Mouse (Mus musculus): ENCODE results near the gene Rapgef4. TPM values are rescaled to one million over a fixed set of nuclear protein-coding genes. Genes with fewer than 3 reads are reported as not detected.

Gene Rapgef4
- total RNA-seq, 2 experiments from 2014 or later = 207 to 220 TPM

GRCm38 (mm10) chr2:72098366-72098765, 117.3 kb downstream of the Rapgef4 start:
- intact Hi-C loops (cut with DNase I) = loop anchor here (5.0 kb wide), 1 partner anchor 49 kb away; no protein-coding TSS in a partner anchor
- no peak for DNase-seq (ENCODE audit: low spot score in 2 of 2)

- intact Hi-C loops (cut with DNase I) = no loop called here
- no peak for DNase-seq (ENCODE audit: low spot score in 2 of 2)
Observed at GRCm38 (mm10) chr2:72104604-72105003, 123.6 kb downstream of the Rapgef4 start.

- no peak for DNase-seq (ENCODE audit: low spot score in 2 of 2)
- intact Hi-C loops (cut with DNase I) = no loop called here
Observed at GRCm38 (mm10) chr2:72107525-72108180, 126.6 kb downstream of the Rapgef4 start.

- intact Hi-C loops (cut with DNase I) = no loop called here
- DNase-seq (ENCODE audit: low spot score in 2 of 2) = no peak
Observed at GRCm38 (mm10) chr2:72108448-72109312, 127.6 kb downstream of the Rapgef4 start.

- DNase-seq (ENCODE audit: low spot score in 2 of 2) = no peak
- intact Hi-C loops (cut with DNase I) = no loop called here
Observed at GRCm38 (mm10) chr2:72110404-72110803, 129.4 kb downstream of the Rapgef4 start.

GRCm38 (mm10) chr2:72113716-72114115, 132.7 kb downstream of the Rapgef4 start:
- no peak for DNase-seq (ENCODE audit: low spot score in 2 of 2)
- intact Hi-C loops (cut with DNase I) = no loop called here

GRCm38 (mm10) chr2:72114148-72114559, 133.1 kb downstream of the Rapgef4 start:
- no peak for DNase-seq (ENCODE audit: low spot score in 2 of 2)
- intact Hi-C loops (cut with DNase I) = no loop called here

- intact Hi-C loops (cut with DNase I) = no loop called here
- no peak for DNase-seq (ENCODE audit: low spot score in 2 of 2)
Observed at GRCm38 (mm10) chr2:72116103-72116502, 135.1 kb downstream of the Rapgef4 start.

GRCm38 (mm10) chr2:72116698-72117097, 135.7 kb downstream of the Rapgef4 start:
- intact Hi-C loops (cut with DNase I) = no loop called here
- no peak for DNase-seq (ENCODE audit: low spot score in 2 of 2)

GRCm38 (mm10) chr2:72117138-72118011, 136.3 kb downstream of the Rapgef4 start:
- DNase-seq (ENCODE audit: low spot score in 2 of 2) = no peak
- intact Hi-C loops (cut with DNase I) = no loop called here

- intact Hi-C loops (cut with DNase I) = no loop called here
- DNase-seq (ENCODE audit: low spot score in 2 of 2) = no peak
Observed at GRCm38 (mm10) chr2:72120211-72120610, 139.2 kb downstream of the Rapgef4 start.

GRCm38 (mm10) chr2:72122410-72123223, 141.6 kb downstream of the Rapgef4 start:
- intact Hi-C loops (cut with DNase I) = no loop called here

GRCm38 (mm10) chr2:72123851-72124250, 142.8 kb downstream of the Rapgef4 start:
- no peak for DNase-seq (ENCODE audit: low spot score in 2 of 2)
- intact Hi-C loops (cut with DNase I) = no loop called here

More at GRCm38 (mm10) chr2:72122410-72123223, 141.6 kb downstream of the Rapgef4 start:
- DNase-seq (ENCODE audit: low spot score in 2 of 2) = no peak

- DNase-seq (ENCODE audit: low spot score in 2 of 2) = no peak
- intact Hi-C loops (cut with DNase I) = no loop called here
Observed at GRCm38 (mm10) chr2:72125786-72126185, 144.7 kb downstream of the Rapgef4 start.

- intact Hi-C loops (cut with DNase I) = no loop called here
- DNase-seq (ENCODE audit: low spot score in 2 of 2) = no peak
Observed at GRCm38 (mm10) chr2:72126411-72126810, 145.4 kb downstream of the Rapgef4 start.

GRCm38 (mm10) chr2:72129612-72130311, 148.7 kb downstream of the Rapgef4 start:
- DNase-seq (ENCODE audit: low spot score in 2 of 2) = no peak
- intact Hi-C loops (cut with DNase I) = no loop called here

- no peak for DNase-seq (ENCODE audit: low spot score in 2 of 2)
- intact Hi-C loops (cut with DNase I) = no loop called here
Observed at GRCm38 (mm10) chr2:72132222-72132621, 151.2 kb downstream of the Rapgef4 start.

- intact Hi-C loops (cut with DNase I) = no loop called here
- DNase-seq (ENCODE audit: low spot score in 2 of 2) = no peak
Observed at GRCm38 (mm10) chr2:72136045-72136444, 155.0 kb downstream of the Rapgef4 start.
